Mouse (Mus musculus) lung, postnatal 0 days (tissue): ENCODE data around the gene Eno3. TPM values are rescaled to one million over a fixed set of nuclear protein-coding genes. Genes with fewer than 3 reads are reported as not detected.

Experiments used
- ATAC-seq: fragments of 200-750 bp; cut with Nextera tagmentation; 2 replicates; pipeline ENCODE4 v1.8.0; 2017; ENCODE audit warnings: moderate library complexity
- DNase-seq: peaks from one replicate; pipeline ENCODE4 v3.0.0-alpha.2; 2016; ENCODE audit warnings: low spot score
- H3K27ac ChIP-seq: fragments of 300-500 bp; sonication (generic); 2 replicates; pipeline ENCODE4 v1.5.1; 2014; ENCODE audit warnings: antibody characterized with exemption, mild to moderate bottlenecking, low read length, mixed read lengths
- H3K27me3 ChIP-seq: fragments of 300-500 bp; sonication (generic); replicated peaks from 2 replicates; pipeline ENCODE4 v1.6.1; 2014; ENCODE audit warnings: low read length, mixed read lengths; ENCODE audit not compliant: insufficient read depth
- H3K36me3 ChIP-seq: fragments of 300-500 bp; sonication (generic); 2 replicates; pipeline ENCODE4 v1.6.1; 2014; ENCODE audit warnings: low read length, mixed read lengths; ENCODE audit not compliant: insufficient read depth
- H3K4me1 ChIP-seq: fragments of 300-500 bp; sonication (generic); 2 replicates; pipeline ENCODE4 v1.6.1; 2014; ENCODE audit warnings: antibody characterized with exemption, low read depth, low read length, mixed read lengths; ENCODE audit not compliant: insufficient read depth
- H3K4me2 ChIP-seq: fragments of 300-500 bp; sonication (generic); replicated peaks from 2 replicates; pipeline ENCODE4 v1.6.1; 2014; ENCODE audit warnings: low read depth, mild to moderate bottlenecking, low read length, moderate library complexity, mixed read lengths
- H3K4me3 ChIP-seq: fragments of 300-500 bp; sonication (generic); 2 replicates; pipeline ENCODE4 v1.5.1; 2014; ENCODE audit warnings: low read depth, low read length
- H3K9ac ChIP-seq: fragments of 300-500 bp; sonication (generic); replicated peaks from 2 replicates; pipeline ENCODE4 v1.6.1; 2014; ENCODE audit warnings: low read depth, mild to moderate bottlenecking
- H3K9me3 ChIP-seq: fragments of 300-500 bp; sonication (generic); 2 replicates; pipeline ENCODE4 v1.6.1; 2016; ENCODE audit warnings: low read length, mixed read lengths
- CTCF ChIP-seq: IDR thresholded peaks from 2 replicates; pipeline ENCODE4 v1.5.1; 2016; ENCODE audit warnings: antibody characterized with exemption, mild to moderate bottlenecking
- EP300 ChIP-seq: IDR thresholded peaks from 2 replicates; pipeline ENCODE4 v1.6.1; 2016; ENCODE audit warnings: antibody characterized with exemption, mild to moderate bottlenecking, control low read depth
- WGBS: fragments of 180-500 bp; shearing (Covaris S2); extraction: QIAGEN DNeasy Blood & Tissue Kit; methylation state at CpG from one replicate; pipeline ENCODE4 v1.1.7; 2014; 5-methylcytosine and 5-hydroxymethylcytosine counted together
- polyA plus RNA-seq: library from polyadenylated mRNA; unstranded; fragments of >200 nt; fragmentation: Nextera tagmentation; extraction: Ambion mirVana; gene quantifications from 2 replicates; pipeline ENCODE4 v1.2.1, GENCODE M21; 2015

Gene Eno3
- polyA plus RNA-seq, 1 experiment from 2014 or later, result 20.8 TPM

DNA sequence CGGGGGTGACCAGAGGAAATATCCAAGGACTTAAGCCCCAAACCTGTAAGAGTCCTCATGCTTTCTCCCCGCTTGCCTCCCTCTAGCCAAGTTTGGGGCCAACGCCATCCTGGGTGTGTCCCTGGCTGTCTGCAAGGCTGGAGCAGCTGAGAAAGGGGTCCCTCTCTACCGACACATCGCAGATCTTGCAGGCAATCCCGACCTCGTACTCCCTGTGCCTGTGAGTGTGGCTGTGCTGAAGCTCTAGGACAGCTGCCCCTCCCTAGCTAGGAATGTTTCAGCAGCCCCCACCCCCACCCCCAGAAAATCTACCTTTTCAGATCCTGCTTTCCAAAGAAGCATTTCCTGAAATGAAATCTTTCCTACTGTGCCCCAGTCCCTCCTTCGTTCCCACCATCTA is 1.9 kb downstream of the Eno3 start:
- H3K27ac ChIP-seq, result no peak overlapping the region
- ATAC-seq (no peak), DNase-seq (no peak)
- H3K9ac ChIP-seq, result no peak overlapping the region; the same call in 1 of the 2 replicates
- no peak overlapping the region for H3K4me3 ChIP-seq
- no peaks in the 10 kb centered on the region for H3K27me3 ChIP-seq
- 54% methylated on average over 8 of the region's 8 CpGs for WGBS
- H3K4me2 ChIP-seq, result no peak overlapping the region
- H3K36me3 ChIP-seq, result peaks cover 2% of the 10 kb centered on the region; the same call in 1 of the 2 replicates
- TF ChIP-seq CTCF (no peak), EP300 (no peak)
- peaks cover 10% of the 10 kb centered on the region for H3K4me1 ChIP-seq
- no peaks in the 10 kb centered on the region for H3K9me3 ChIP-seq

DNA sequence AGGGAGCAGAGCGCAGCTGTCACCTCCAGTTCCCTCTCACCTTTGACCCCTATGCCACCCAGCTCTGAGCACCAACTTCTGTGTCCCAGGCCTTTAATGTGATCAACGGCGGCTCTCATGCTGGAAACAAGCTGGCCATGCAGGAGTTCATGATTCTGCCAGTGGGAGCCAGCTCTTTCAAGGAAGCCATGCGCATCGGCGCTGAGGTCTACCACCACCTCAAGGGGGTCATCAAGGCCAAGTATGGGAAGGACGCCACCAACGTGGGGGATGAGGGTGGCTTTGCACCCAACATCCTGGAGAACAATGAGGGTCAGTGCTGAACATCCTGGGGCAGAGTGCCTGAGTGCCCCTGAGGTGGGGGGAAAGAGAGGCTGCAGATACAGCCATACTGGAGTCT is 3.6 kb downstream of the Eno3 start:
- H3K4me1 ChIP-seq, result peaks cover 10% of the 10 kb centered on the region
- no peak overlapping the region for H3K4me3 ChIP-seq
- H3K4me2 ChIP-seq, result no peak overlapping the region
- H3K9me3 ChIP-seq, result no peaks in the 10 kb centered on the region
- no peak overlapping the region for H3K9ac ChIP-seq
- no peak for TF ChIP-seq CTCF
- TF ChIP-seq EP300, result no peak
- no peak overlapping the region for H3K27ac ChIP-seq
- ATAC-seq, result no peak
- H3K27me3 ChIP-seq, result no peaks in the 10 kb centered on the region
- WGBS, result 91% methylated on average over 8 of the region's 8 CpGs
- no peak for DNase-seq
- peaks cover 13% of the 10 kb centered on the region; the same call in 1 of the 2 replicates for H3K36me3 ChIP-seq

DNA sequence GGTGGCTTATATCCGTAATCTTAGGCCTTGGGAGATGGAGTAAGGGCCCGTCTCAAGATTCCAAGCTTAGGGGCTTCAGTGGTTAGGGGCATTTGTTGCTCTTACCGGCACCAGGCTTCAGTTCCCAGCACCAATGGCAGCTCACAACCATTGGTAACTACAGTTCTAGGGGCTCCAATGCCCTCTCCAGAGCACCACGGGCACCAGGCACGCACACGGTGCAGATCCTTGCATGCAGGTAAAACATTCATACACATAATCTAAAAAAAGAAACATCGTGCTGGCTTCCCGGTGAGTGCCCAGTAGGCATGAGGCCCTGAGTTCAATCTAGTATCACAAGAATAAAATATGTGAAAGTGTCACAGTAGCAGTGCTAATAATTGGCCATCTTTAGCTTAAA is 6.1 kb downstream of the Eno3 start:
- ATAC-seq (no peak), DNase-seq (no peak)
- H3K27me3 ChIP-seq, result no peaks in the 10 kb centered on the region
- H3K9ac ChIP-seq, result no peak overlapping the region
- no peak overlapping the region for H3K27ac ChIP-seq
- peaks cover 13% of the 10 kb centered on the region; the same call in 1 of the 2 replicates for H3K36me3 ChIP-seq
- no peak overlapping the region for H3K4me3 ChIP-seq
- no peaks in the 10 kb centered on the region for H3K9me3 ChIP-seq
- H3K4me2 ChIP-seq, result no peak overlapping the region
- 86% methylated on average over 8 of the region's 8 CpGs for WGBS
- TF ChIP-seq EP300, result no peak
- TF ChIP-seq CTCF, result no peak
- H3K4me1 ChIP-seq, result no peaks in the 10 kb centered on the region

DNA sequence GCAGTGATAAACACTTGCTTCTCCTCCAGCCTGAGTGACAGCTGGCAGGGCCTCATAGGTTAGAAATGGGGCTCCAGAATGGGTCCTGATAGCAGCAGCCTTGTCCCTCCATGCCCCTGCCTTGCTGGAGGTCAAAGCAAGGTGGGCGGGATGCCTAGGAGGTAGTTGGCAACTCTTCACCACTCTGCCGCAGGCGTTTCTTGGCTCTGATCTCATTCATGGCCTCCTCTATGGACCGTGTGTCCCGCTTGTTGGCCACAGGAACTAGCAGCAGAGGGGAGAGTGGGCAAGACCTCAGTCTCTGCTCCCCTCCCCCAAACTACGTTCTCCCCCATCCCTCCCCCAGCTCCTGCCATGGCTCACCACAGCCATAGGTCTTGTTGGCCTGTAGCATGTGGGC is 7.0 kb downstream of the Eno3 start:
- Histone ChIP-seq H3K4me2 (no peak overlapping the region), H3K36me3 (peaks cover 13% of the 10 kb centered on the region; the same call in 1 of the 2 replicates), H3K4me3 (no peak overlapping the region), H3K4me1 (no peaks in the 10 kb centered on the region), H3K9ac (no peak overlapping the region), H3K27me3 (no peaks in the 10 kb centered on the region), H3K27ac (no peak overlapping the region), H3K9me3 (no peaks in the 10 kb centered on the region)
- DNase-seq, result no peak
- TF ChIP-seq CTCF, result no peak
- no peak for TF ChIP-seq EP300
- WGBS, result 81% methylated on average over 6 of the region's 6 CpGs
- no peak for ATAC-seq

DNA sequence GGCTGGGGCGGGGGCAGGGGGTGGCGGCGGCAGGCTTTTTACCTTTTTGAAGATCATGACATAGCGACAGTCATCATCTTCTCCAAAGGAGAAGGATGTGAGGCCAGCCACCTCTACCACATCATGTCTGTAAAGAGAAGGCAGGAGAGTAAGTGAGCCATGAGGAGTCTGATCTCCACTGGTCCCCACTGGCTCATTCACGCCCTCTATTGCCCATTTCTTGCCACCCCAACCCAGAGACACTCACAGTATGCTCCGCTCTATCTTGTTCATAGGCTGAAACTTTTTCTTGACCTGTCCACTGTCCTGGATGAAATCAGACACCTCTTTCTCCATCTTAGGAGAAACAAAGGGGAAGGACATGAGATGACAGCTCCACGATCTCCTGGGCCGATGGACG is 7.7 kb downstream of the Eno3 start:
- WGBS, result 93% methylated on average over 9 of the region's 9 CpGs
- no peak overlapping the region for H3K27ac ChIP-seq
- TF ChIP-seq CTCF, result peak; percentile 24
- TF ChIP-seq EP300, result no peak
- no peaks in the 10 kb centered on the region; the same call in 1 of the 2 replicates for H3K4me1 ChIP-seq
- no peak overlapping the region for H3K4me3 ChIP-seq
- no peaks in the 10 kb centered on the region for H3K9me3 ChIP-seq
- no peak overlapping the region for H3K4me2 ChIP-seq
- peaks cover 13% of the 10 kb centered on the region; the same call in 1 of the 2 replicates for H3K36me3 ChIP-seq
- ATAC-seq, result no peak
- no peak for DNase-seq
- no peaks in the 10 kb centered on the region for H3K27me3 ChIP-seq
- H3K9ac ChIP-seq, result no peak overlapping the region

DNA sequence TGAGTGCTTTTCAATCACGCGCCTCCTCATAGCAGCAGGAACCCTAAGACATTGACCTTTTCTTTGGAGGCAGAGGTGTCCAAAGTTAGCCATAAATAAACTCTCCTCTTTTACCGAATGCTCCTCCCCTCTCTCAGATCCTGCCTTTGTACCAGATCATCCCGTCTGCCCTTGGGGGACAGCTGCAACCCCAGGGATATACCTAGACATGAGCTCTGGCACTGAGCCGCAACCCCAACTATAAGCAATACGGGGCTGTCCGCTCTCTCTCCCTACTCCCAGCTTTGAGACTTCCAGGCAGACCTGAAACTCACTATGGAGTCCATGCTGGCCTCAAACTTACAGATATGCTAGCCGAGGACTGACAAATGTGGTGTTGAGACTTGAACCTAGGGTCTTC is 9.7 kb downstream of the Eno3 start:
- Histone ChIP-seq H3K27ac (0 out of 2 replicates have a peak overlapping the region, but pooled peaks have one; percentile 55), H3K9ac (no peak overlapping the region), H3K4me1 (no peaks in the 10 kb centered on the region; the same call in 1 of the 2 replicates), H3K27me3 (no peaks in the 10 kb centered on the region), H3K9me3 (no peaks in the 10 kb centered on the region), H3K36me3 (peaks cover 13% of the 10 kb centered on the region; the same call in 1 of the 2 replicates), H3K4me3 (no peak overlapping the region), H3K4me2 (no peak overlapping the region)
- 95% methylated on average over 8 of the region's 8 CpGs for WGBS
- no peak for TF ChIP-seq EP300
- TF ChIP-seq CTCF, result no peak
- DNase-seq, result no peak
- no peak for ATAC-seq
